Mouse (Mus musculus): ENCODE measurements at regions not wholly inside any gene's neighbourhood (a gene's known extent, or its start where the extent isn't known, plus 50 kb on each side); places are given as distances from the start of the nearest gene placed in this dataset.

GRCm38 (mm10) chr7:68415890-68416289 is 142.3 kb downstream of the Fam169b start:
- no peak for DNase-seq

- no peak for DNase-seq
Observed at GRCm38 (mm10) chr7:68412786-68413185, 139.1 kb downstream of the Fam169b start.
